Mouse (Mus musculus) intestine, embryonic 14.5 days (tissue): ENCODE data around the gene Axl. TPM values are rescaled to one million over a fixed set of nuclear protein-coding genes. Genes with fewer than 3 reads are reported as not detected.

Experiments
- ATAC-seq: fragments of 200-750 bp; cut with Nextera tagmentation; replicated peaks from 2 replicates; pipeline ENCODE4 v1.8.0; 2017; ENCODE audit warnings: low read depth, moderate number of reproducible peaks, moderate TSS enrichment, moderate library complexity; ENCODE audit not compliant: low FRiP score, low TSS enrichment
- DNase-seq: peaks from one replicate; pipeline ENCODE4 v3.0.0-alpha.2; 2018; ENCODE audit warnings: low spot score
- H3K27ac ChIP-seq: fragments of 300-500 bp; sonication (generic); 2 replicates; pipeline ENCODE4 v1.5.1; 2014; ENCODE audit warnings: low read depth, mild to moderate bottlenecking, control low read depth
- H3K27me3 ChIP-seq: fragments of 300-500 bp; sonication (generic); replicated peaks from 2 replicates; pipeline ENCODE4 v1.6.1; 2014; ENCODE audit warnings: low read length, control low read depth; ENCODE audit not compliant: control insufficient read depth, insufficient read depth
- H3K36me3 ChIP-seq: fragments of 300-500 bp; sonication (generic); 2 replicates; pipeline ENCODE4 v1.6.1; 2014; ENCODE audit warnings: low read length, control low read depth; ENCODE audit not compliant: control insufficient read depth, insufficient read depth
- H3K4me1 ChIP-seq: fragments of 300-500 bp; sonication (generic); replicated peaks from 2 replicates; pipeline ENCODE4 v1.6.1; 2014; ENCODE audit warnings: low read length, control low read depth, mixed read lengths; ENCODE audit not compliant: control insufficient read depth, insufficient read depth
- H3K4me2 ChIP-seq: fragments of 300-500 bp; sonication (generic); 2 replicates; pipeline ENCODE4 v1.6.1; 2014; ENCODE audit warnings: low read length
- H3K4me3 ChIP-seq: fragments of 300-500 bp; sonication (generic); 2 replicates; pipeline ENCODE4 v1.5.1; 2014; ENCODE audit warnings: low read depth, low read length, control low read depth, mixed read lengths
- H3K9ac ChIP-seq: fragments of 300-500 bp; sonication (generic); 2 replicates; pipeline ENCODE4 v1.6.1; 2014; ENCODE audit warnings: mild to moderate bottlenecking, low read length
- H3K9me3 ChIP-seq: fragments of 300-500 bp; sonication (generic); 2 replicates; pipeline ENCODE4 v1.6.1; 2016; ENCODE audit warnings: low read length, control low read depth; ENCODE audit not compliant: control insufficient read depth
- WGBS: fragments of 180-500 bp; shearing (Covaris S2); extraction: QIAGEN DNeasy Blood & Tissue Kit; methylation state at CpG from one replicate; pipeline ENCODE4 v1.1.7; 2014; 5-methylcytosine and 5-hydroxymethylcytosine counted together
- polyA plus RNA-seq: library from polyadenylated mRNA; unstranded; fragments of >200 nt; fragmentation: Nextera tagmentation; extraction: Ambion mirVana; gene quantifications from 2 replicates; pipeline ENCODE4 v1.2.1, GENCODE M21; 2014

Gene Axl
- polyA plus RNA-seq, 1 experiment from 2014 or later, result 71.1 TPM

DNA sequence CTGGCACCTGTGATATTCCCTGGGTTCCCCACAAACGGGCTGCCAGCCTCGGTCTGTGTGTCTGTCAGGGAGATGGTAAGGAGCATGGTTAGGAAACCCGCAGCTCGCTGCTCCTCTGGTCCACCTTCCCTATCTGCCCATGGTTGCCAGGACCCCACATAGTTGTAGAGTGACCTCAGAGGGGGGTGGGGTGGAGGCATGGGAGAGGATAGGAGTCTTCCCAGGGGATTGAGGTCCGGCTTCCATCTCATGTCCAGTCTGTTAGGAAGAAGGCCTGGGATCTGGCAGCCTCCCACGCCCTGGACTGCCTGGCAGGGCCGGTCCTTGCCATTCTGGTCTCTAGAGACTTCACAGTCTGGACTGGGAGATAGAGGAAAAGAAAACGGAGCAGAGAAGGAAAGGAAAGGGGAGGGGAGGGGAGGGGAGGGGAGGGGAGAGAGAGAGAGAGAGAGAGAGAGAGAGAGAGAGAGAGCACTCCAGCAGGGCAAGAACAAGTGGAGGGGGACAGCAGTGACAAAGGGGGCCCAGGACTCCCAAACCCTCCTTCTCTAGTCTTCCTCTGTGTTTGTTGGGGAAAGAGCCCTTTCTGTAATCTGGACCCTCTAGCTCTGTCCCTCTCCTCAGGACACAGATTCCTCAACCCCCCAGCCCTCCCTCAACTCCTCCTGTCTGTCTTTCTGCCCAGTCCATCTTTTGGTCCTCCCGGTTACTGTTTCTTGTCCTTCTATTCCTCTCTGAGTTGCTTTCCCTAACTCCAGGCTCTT lies 867 bp downstream of the Axl start:
- Histone ChIP-seq H3K9ac (peak overlapping the region; percentile 55), H3K36me3 (peaks cover 20% of the 10 kb centered on the region; the same call in 1 of the 2 replicates), H3K4me2 (peak overlapping the region; percentile 64), H3K27ac (no peak overlapping the region), H3K27me3 (no peaks in the 10 kb centered on the region), H3K4me3 (peak overlapping the region; percentile 65), H3K4me1 (peaks cover 22% of the 10 kb centered on the region), H3K9me3 (no peaks in the 10 kb centered on the region)
- ATAC-seq, result 0 out of 2 replicates have a peak, but pooled peaks have one; percentile 0
- DNase-seq, result no peak
- 21% methylated on average over 9 of the region's 9 CpGs for WGBS

DNA sequence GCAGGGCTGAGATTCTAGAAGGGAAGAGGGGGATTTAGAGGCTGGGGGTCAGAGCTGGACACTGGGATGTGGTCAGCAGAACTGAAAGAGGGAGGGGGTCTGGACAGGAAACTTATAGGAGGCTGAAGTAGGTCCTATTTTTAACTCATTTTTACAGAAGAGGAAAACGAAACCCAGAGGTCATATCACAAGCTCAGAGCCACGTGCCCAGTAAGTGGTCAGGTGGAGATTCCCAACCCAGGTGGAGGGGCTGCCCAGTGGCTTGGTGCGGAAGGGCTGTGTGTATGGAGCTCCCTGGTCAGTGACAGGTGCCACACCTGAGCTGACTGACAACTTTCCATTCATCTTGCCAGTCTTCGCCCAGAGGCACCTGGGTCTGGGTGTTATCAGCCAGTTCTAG lies 1.5 kb downstream of the Axl start:
- Histone ChIP-seq H3K36me3 (peaks cover 20% of the 10 kb centered on the region; the same call in 1 of the 2 replicates), H3K9me3 (no peaks in the 10 kb centered on the region), H3K4me3 (0 out of 2 replicates have a peak overlapping the region, but pooled peaks have one; percentile 65), H3K27ac (no peak overlapping the region), H3K27me3 (no peaks in the 10 kb centered on the region), H3K4me2 (peak overlapping the region; percentile 64), H3K4me1 (peaks cover 27% of the 10 kb centered on the region), H3K9ac (no peak overlapping the region)
- 57% methylated on average over 4 of the region's 4 CpGs for WGBS
- no peak for DNase-seq
- no peak for ATAC-seq

DNA sequence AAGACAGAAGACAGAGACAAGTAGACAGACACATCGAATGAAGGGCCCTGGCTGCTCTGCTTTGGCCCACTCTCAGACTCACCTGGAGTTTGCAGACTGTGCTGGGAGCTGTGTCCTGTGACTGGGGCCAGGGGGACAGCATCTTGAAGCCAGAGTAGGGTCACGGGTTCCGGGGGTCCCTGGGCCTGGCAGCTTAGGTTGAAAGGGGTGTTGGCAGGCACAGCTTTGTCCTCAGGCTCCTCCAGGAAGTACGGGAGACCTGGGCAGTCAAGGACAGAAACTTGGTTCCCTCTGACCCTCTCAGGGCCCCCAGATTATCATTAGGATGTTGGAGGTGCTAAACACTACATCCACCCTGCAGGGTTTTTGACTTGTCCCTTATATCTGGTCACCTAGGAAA lies 2.8 kb downstream of the Axl start:
- Histone ChIP-seq H3K4me1 (peaks cover 37% of the 10 kb centered on the region), H3K4me2 (no peak overlapping the region), H3K9me3 (no peaks in the 10 kb centered on the region), H3K36me3 (peaks cover 24% of the 10 kb centered on the region; the same call in 1 of the 2 replicates), H3K27ac (no peak overlapping the region), H3K4me3 (no peak overlapping the region), H3K27me3 (no peaks in the 10 kb centered on the region), H3K9ac (no peak overlapping the region)
- ATAC-seq, result no peak
- 73% methylated on average over 4 of the region's 4 CpGs for WGBS
- DNase-seq, result no peak

DNA sequence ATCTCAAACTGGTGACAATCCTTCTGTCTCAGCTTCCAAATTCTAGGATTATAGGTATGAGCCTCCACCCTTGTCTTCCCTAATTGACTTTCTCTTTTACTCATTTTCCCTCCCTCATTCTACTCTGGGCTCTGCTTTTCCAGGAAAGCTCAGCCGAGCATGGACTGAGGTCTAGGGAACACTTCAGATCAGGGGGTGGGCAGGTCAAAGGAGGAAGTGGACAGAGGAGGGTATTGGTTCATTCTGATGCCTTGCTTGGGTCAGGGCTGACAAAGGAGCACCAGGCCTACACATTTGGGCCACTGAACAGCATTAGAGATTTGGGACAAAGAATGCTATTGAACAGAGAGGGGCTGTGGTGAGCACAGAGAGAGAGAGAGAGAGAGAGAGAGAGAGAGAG lies 3.7 kb downstream of the Axl start:
- WGBS, result 62% methylated on average over 1 of the region's 1 CpGs
- Histone ChIP-seq H3K36me3 (peaks cover 24% of the 10 kb centered on the region; the same call in 1 of the 2 replicates), H3K27me3 (no peaks in the 10 kb centered on the region), H3K4me2 (no peak overlapping the region), H3K4me1 (peaks cover 34% of the 10 kb centered on the region), H3K9ac (no peak overlapping the region), H3K4me3 (no peak overlapping the region), H3K27ac (no peak overlapping the region), H3K9me3 (no peaks in the 10 kb centered on the region)
- DNase-seq (no peak), ATAC-seq (no peak)

- peaks cover 27% of the 10 kb centered on the region for H3K4me1 ChIP-seq
- WGBS, result 58% methylated on average over 8 of the region's 8 CpGs
Observed at GRCm38 (mm10) chr7:25783746-25784145, 4.8 kb downstream of the Axl start.

GRCm38 (mm10) chr7:25782744-25783143 lies 5.8 kb downstream of the Axl start:
- Histone ChIP-seq H3K4me1 (peaks cover 27% of the 10 kb centered on the region), H3K27me3 (no peaks in the 10 kb centered on the region), H3K4me2 (0 out of 2 replicates have a peak overlapping the region, but pooled peaks have one; percentile 11), H3K4me3 (no peak overlapping the region), H3K9me3 (no peaks in the 10 kb centered on the region), H3K36me3 (peaks cover 35% of the 10 kb centered on the region), H3K27ac (peak overlapping the region; percentile 78; the same call in 1 of the 2 replicates), H3K9ac (0 out of 2 replicates have a peak overlapping the region, but pooled peaks have one; percentile 5)
- DNase-seq (no peak), ATAC-seq (no peak)
- WGBS, result 60% methylated on average over 6 of the region's 6 CpGs

More at GRCm38 (mm10) chr7:25783746-25784145, 4.8 kb downstream of the Axl start:
- H3K4me2 ChIP-seq, result no peak overlapping the region
- H3K9ac ChIP-seq, result no peak overlapping the region
- ATAC-seq, result no peak
- H3K36me3 ChIP-seq, result peaks cover 25% of the 10 kb centered on the region; the same call in 1 of the 2 replicates
- H3K4me3 ChIP-seq, result no peak overlapping the region
- no peak overlapping the region for H3K27ac ChIP-seq
- no peak for DNase-seq
- no peaks in the 10 kb centered on the region for H3K9me3 ChIP-seq
- no peaks in the 10 kb centered on the region for H3K27me3 ChIP-seq

GRCm38 (mm10) chr7:25781937-25782610 lies 6.4 kb downstream of the Axl start:
- ATAC-seq (peak; percentile 69), DNase-seq (peak; percentile 61)
- H3K9ac ChIP-seq, result peak overlapping the region; percentile 45
- H3K36me3 ChIP-seq, result peaks cover 38% of the 10 kb centered on the region
- H3K27ac ChIP-seq, result peak overlapping the region; percentile 78
- peak overlapping the region; percentile 25 for H3K4me3 ChIP-seq
- H3K9me3 ChIP-seq, result no peaks in the 10 kb centered on the region
- H3K4me1 ChIP-seq, result peaks cover 21% of the 10 kb centered on the region
- no peaks in the 10 kb centered on the region for H3K27me3 ChIP-seq
- 17% methylated on average over 11 of the region's 11 CpGs for WGBS
- H3K4me2 ChIP-seq, result peak overlapping the region; percentile 65

- DNase-seq, result peak; percentile 65
- WGBS, result 11% methylated on average over 33 of the region's 33 CpGs
Observed at GRCm38 (mm10) chr7:25781321-25781936, 7.1 kb downstream of the Axl start.

More at GRCm38 (mm10) chr7:25781321-25781936, 7.1 kb downstream of the Axl start:
- H3K9me3 ChIP-seq, result no peaks in the 10 kb centered on the region
- peak overlapping the region; percentile 78 for H3K27ac ChIP-seq
- peaks cover 44% of the 10 kb centered on the region for H3K36me3 ChIP-seq
- H3K9ac ChIP-seq, result peak overlapping the region; percentile 45
- no peaks in the 10 kb centered on the region for H3K27me3 ChIP-seq
- H3K4me2 ChIP-seq, result peak overlapping the region; percentile 65
- ATAC-seq, result peak; percentile 30
- H3K4me1 ChIP-seq, result peaks cover 18% of the 10 kb centered on the region
- H3K4me3 ChIP-seq, result peak overlapping the region; percentile 25
